Mouse (Mus musculus) liver, embryonic 14 days (tissue): Measurements from ENCODE around the gene Gria2. TPM values are rescaled to one million over a fixed set of nuclear protein-coding genes. Genes with fewer than 3 reads are reported as not detected.

Source experiments
- polyA plus RNA-seq: library from polyadenylated mRNA; depleted of rRNA; stranded (reverse); fragments of >200 nt; gene quantifications from 2 replicates; pipeline ENCODE4 v1.2.3, GENCODE M21; 2012; rRNA removed

The Gria2 gene
- polyA plus RNA-seq = 0.01 and 0.05 TPM in 2 replicates

GRCm38 (mm10) chr3:80802596-80803081 is at the start of gene Gria2:
Gene Gria2 (minus strand): TSS chr3:80802835.

Other genes starting within 250 kb of the Gria2 start
- gene Glrb, start 110.8 kb upstream of the Gria2 start, polyA plus RNA-seq = 0.09 and 0.10 TPM in 2 replicates
- gene Pdgfc, start 233.6 kb upstream of the Gria2 start, polyA plus RNA-seq = 0.27 and 0.48 TPM in 2 replicates